Mouse (Mus musculus) frontal cortex, adult 2 months (tissue): ENCODE measurements around the gene Pramel5. TPM values are rescaled to one million over a fixed set of nuclear protein-coding genes. Genes with fewer than 3 reads are reported as not detected.
"Not testable (repeated sequence)": the region's sequence is repeated elsewhere in the genome, so short reads cannot be mapped to it uniquely, and the experiment has no call there.

Source experiments
- DNase-seq, 2 experiments: peaks; one replicate each; pipeline ENCODE4 v3.0.0; 2022; ENCODE audit warnings: low spot score in 1 of 2; ENCODE audit errors: extremely low spot score in 1 of 2
- polyA plus RNA-seq: library from polyadenylated mRNA; depleted of rRNA; stranded (reverse); fragments of >200 nt; gene quantifications from 2 replicates; pipeline ENCODE4 v1.2.3, GENCODE M21; 2012; rRNA removed

The Pramel5 gene
- polyA plus RNA-seq = not detected in 2 replicates

DNA sequence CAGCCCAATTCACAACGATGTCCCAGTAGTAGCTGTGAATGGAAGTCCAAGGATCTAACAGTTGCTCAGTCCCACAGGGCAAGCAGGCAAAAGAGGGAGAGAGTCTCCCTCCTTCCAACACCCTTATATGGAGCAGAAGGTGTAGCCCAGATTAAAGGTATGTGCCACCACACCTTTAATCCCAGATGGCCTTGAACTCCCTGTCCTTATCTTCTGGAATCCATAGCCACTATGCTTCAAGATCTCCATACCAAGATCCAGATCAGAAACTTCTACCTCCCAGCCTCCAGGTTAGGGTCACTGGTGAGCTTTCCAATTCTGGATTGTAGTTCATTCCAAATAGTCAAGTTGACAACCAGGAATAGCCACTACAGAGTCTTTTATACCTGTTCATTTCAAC, at the start of gene Pramel5:
Gene Pramel5, minus strand, starts transcription at position 101 of the 400 bp plus-strand sequence.
- not testable (repeated sequence) for DNase-seq

DNA sequence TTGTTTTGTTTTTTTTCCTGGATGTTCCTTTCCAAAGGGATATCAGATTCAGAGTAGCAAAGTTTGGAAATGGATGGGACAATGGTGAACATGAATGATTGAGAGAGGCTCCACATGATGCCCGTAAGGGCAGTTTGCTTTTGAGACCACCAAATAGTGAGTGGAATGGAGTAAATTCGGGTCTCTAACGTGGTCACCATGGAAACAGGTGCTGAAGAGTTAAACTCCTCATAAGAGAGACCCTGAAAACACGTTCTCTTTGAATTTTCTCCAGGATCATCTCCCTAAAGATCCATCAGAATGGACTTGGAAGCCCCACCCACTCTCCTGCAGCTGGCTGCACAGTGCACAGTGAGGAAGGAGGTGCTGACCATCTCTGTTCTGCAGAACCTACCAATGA, 49.7 kb upstream of the Pramel5 start, which contains the start of gene Gm13128:
Gene Gm13128, plus strand, starts transcription at position 301 of the 400 bp plus-strand sequence.
- DNase-seq = not testable (repeated sequence)

DNA sequence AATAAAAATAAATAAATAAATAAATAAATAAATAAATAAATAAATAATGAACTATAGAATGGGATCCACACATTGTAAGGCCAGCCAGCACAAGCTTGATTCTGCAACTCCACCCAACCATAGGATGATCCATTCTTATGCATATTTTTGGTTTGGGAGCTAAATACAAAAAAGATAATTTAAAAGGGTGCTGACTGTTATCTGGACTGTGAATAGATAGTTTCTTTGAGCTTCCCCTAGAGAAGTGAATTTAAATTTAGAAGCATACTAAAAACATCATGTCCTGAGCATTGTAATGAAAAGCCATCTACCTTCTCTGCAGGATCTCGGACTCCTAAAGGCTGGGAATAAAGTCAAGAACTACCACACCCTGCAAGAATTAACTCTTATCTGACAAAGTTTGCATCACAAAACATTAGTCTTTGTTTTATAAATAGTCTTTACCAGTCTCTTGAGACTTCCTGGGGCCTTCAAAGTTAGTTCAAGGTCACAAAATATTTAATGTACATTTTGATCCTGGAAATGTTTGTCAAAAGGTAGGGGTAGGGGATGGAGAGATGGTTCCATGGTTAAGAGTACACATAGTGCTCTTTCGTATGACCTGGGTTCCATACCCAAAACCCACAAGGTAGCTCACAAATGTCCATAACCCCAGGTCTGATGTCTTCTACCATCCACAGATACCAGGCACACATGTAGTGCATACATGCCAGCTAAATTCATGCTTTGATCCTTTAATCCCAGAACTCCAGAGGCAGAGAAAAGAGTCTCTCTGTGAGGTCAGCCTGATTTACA, 32.6 kb upstream of the Pramel5 start:
- DNase-seq = not testable (repeated sequence)

DNA sequence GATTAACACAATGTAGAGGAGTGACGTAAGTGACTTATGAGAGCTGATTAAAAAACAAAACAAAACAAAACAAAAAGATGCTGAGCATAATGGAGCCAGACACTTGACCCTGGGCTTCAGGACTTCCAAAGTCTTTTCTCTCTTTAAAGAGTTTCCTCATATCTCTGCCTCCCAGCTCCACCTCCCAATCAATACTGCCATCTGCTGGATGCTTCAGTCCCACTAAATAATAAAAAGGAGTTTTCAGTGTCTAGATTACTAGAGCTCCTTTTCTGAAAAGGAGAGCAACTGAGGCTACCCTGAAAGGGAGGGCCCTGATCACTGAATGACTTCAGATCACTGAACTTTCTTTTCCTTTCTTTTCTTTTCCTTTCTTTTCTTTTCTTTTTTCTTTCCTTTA, 19.1 kb upstream of the Pramel5 start:
- DNase-seq = not testable (repeated sequence)

DNA sequence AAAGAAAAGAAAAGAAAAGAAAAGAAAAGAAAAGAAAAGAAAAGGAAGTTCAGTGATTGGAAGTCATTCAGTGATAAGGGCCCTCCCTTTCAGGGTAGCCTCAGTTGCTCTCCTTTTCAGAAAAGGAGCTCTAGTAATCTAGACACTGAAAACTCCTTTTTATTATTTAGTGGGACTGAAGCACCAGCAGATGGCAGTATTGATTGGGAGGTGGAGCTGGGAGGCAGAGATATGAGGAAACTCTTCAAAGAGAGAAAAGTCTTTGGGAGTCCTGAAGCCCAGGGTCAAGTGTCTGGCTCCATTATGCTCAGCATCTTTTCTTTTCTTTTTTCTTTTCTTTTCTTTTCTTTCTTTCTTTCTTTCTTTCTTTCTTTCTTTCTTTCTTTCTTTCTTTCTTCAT, 25.5 kb downstream of the Pramel5 start:
- not testable (repeated sequence) for DNase-seq

Other genes with a start within 250 kb of the Pramel5 start
- not detected in 2 replicates for gene Pramel4, start 221.4 kb downstream of the Pramel5 start, polyA plus RNA-seq
- gene Gm13102, start 174.0 kb downstream of the Pramel5 start, polyA plus RNA-seq = not detected in 2 replicates
- not detected in 2 replicates for gene Oog3, start 117.8 kb downstream of the Pramel5 start, polyA plus RNA-seq
- not detected in 2 replicates for gene Oog2, start 89.8 kb downstream of the Pramel5 start, polyA plus RNA-seq
- gene C87977, start 67.2 kb downstream of the Pramel5 start, polyA plus RNA-seq = not detected in 2 replicates
- not detected in 2 replicates for gene Gm13128, start 49.8 kb upstream of the Pramel5 start, polyA plus RNA-seq
- gene Gm13119, start 77.5 kb upstream of the Pramel5 start, polyA plus RNA-seq = not detected in 2 replicates
- not detected in 2 replicates for gene Pramef20, start 97.4 kb upstream of the Pramel5 start, polyA plus RNA-seq
- gene Pramef12, start 128.0 kb upstream of the Pramel5 start, polyA plus RNA-seq = 0.04 and 0.59 TPM in 2 replicates
- gene 1700012P22Rik, start 158.3 kb upstream of the Pramel5 start, polyA plus RNA-seq = not detected in 2 replicates
- not detected in 2 replicates for gene Gm9944, start 172.8 kb upstream of the Pramel5 start, polyA plus RNA-seq
- gene Aadacl3, start 183.3 kb upstream of the Pramel5 start, polyA plus RNA-seq = not detected in 2 replicates
- not detected in 2 replicates for gene 9430007A20Rik, start 239.3 kb upstream of the Pramel5 start, polyA plus RNA-seq